Mouse (Mus musculus) MEL (cell line): ENCODE measurements around the gene Uggt2. TPM values are rescaled to one million over a fixed set of nuclear protein-coding genes. Genes with fewer than 3 reads are reported as not detected.

Experiments used
- DNase-seq: peaks from one replicate; pipeline ENCODE4 v3.0.0; 2011; ENCODE audit warnings: low read depth, low spot score
- H3K27ac ChIP-seq: 2 replicates; pipeline ENCODE4 v1.5.1; 2012; ENCODE audit warnings: low read depth, mild to moderate bottlenecking, control low read depth, low read length, moderate library complexity; ENCODE audit not compliant: control insufficient read depth
- H3K27me3 ChIP-seq, 2 experiments: fragments of 150-350 bp in 1 of 2; sonication (generic) in 1 of 2; 2 replicates each; pipeline ENCODE4 v1.6.1; 2012; ENCODE audit warnings: low read length in 2 of 2, mild to moderate bottlenecking in 2 of 2, improper control_type of control experiment in 1 of 2, moderate library complexity in 1 of 2; ENCODE audit not compliant: insufficient read depth in 2 of 2, control insufficient read depth in 1 of 2
- H3K36me3 ChIP-seq, 2 experiments: 2 replicates each; pipeline ENCODE4 v1.6.1; 2012 to 2014; ENCODE audit warnings: low read length in 2 of 2, improper control_type of control experiment in 1 of 2, inconsistent platforms in 1 of 2, mild to moderate bottlenecking in 1 of 2; ENCODE audit not compliant: insufficient read depth in 2 of 2, control insufficient read depth in 1 of 2
- H3K4me1 ChIP-seq, 2 experiments: fragments of 150-350 bp in 1 of 2; sonication (generic) in 1 of 2; 2 replicates each; pipeline ENCODE4 v1.6.1; 2012; ENCODE audit warnings: low read length in 2 of 2, improper control_type of control experiment in 1 of 2, mild to moderate bottlenecking in 1 of 2; ENCODE audit not compliant: insufficient read depth in 2 of 2, control insufficient read depth in 1 of 2
- H3K4me3 ChIP-seq, 2 experiments: fragments of 150-350 bp in 1 of 2; sonication (generic) in 1 of 2; 2 replicates each; pipeline ENCODE4 v1.5.1; 2012; ENCODE audit warnings: low read depth in 2 of 2, low read length in 2 of 2, mild to moderate bottlenecking in 2 of 2, moderate library complexity in 2 of 2, control low read depth in 1 of 2, improper control_type of control experiment in 1 of 2; ENCODE audit not compliant: control insufficient read depth in 1 of 2, insufficient read depth in 1 of 2
- H3K79me2 ChIP-seq: 2 replicates; pipeline ENCODE4 v1.6.1; 2012; ENCODE audit warnings: mild to moderate bottlenecking, low read length, moderate library complexity; ENCODE audit not compliant: control insufficient read depth, poor library complexity, insufficient read depth
- H3K9ac ChIP-seq: 2 replicates; pipeline ENCODE4 v1.6.1; 2012; ENCODE audit warnings: low read depth, mild to moderate bottlenecking, control low read depth, low read length, moderate library complexity; ENCODE audit not compliant: control insufficient read depth, poor library complexity, severe bottlenecking
- H3K9me3 ChIP-seq: fragments of 150-350 bp; sonication (generic); replicated peaks from 2 replicates; pipeline ENCODE4 v1.6.1; 2012; ENCODE audit warnings: mild to moderate bottlenecking, low read length, improper control_type of control experiment, moderate library complexity; ENCODE audit not compliant: insufficient read depth
- BHLHE40 ChIP-seq: IDR thresholded peaks from 2 replicates; pipeline ENCODE4 v1.6.1; 2012; ENCODE audit warnings: low read depth, mild to moderate bottlenecking, inconsistent platforms, low read length, improper control_type of control experiment, borderline replicate concordance
- CTCF ChIP-seq, 3 experiments: IDR thresholded peaks in 2 of 3; conservative IDR thresholded peaks in 1 of 3; 2 replicates each; pipeline ENCODE4 v1.5.1; 2011 to 2012; ENCODE audit warnings: low read length in 3 of 3, low read depth in 2 of 3, mild to moderate bottlenecking in 2 of 3, improper control_type of control experiment in 1 of 3, inconsistent platforms in 1 of 3, mixed read lengths in 1 of 3, moderate library complexity in 1 of 3; ENCODE audit not compliant: control insufficient read depth in 1 of 3, insufficient read depth in 1 of 3, poor library complexity in 1 of 3, severe bottlenecking in 1 of 3
- E2F4 ChIP-seq: IDR thresholded peaks from 2 replicates; pipeline ENCODE4 v1.6.1; 2011; ENCODE audit warnings: low read depth, low read length, improper control_type of control experiment, borderline replicate concordance
- MAX ChIP-seq: IDR thresholded peaks from 2 replicates; pipeline ENCODE4 v1.6.1; 2011; ENCODE audit warnings: low read length, improper control_type of control experiment
- MYB ChIP-seq: IDR thresholded peaks from 2 replicates; pipeline ENCODE4 v1.6.1; 2011; ENCODE audit warnings: mild to moderate bottlenecking, low read depth, low read length, improper control_type of control experiment
- MYC ChIP-seq: IDR thresholded peaks from 2 replicates; pipeline ENCODE4 v1.6.1; 2011; ENCODE audit warnings: low read depth, mild to moderate bottlenecking, low read length, improper control_type of control experiment, moderate library complexity
- POLR2AphosphoS2 ChIP-seq: IDR thresholded peaks from 2 replicates; pipeline ENCODE4 v1.6.1; 2011; ENCODE audit warnings: low read length, improper control_type of control experiment
- POLR2AphosphoS5 ChIP-seq: IDR thresholded peaks from 2 replicates; pipeline ENCODE4 v1.6.1; 2012; ENCODE audit warnings: low read depth, borderline replicate concordance, mild to moderate bottlenecking, inconsistent platforms, low read length, moderate library complexity, mixed read lengths
- RCOR1 ChIP-seq: IDR thresholded peaks from 2 replicates; pipeline ENCODE4 v1.6.1; 2012; ENCODE audit warnings: low read depth, mild to moderate bottlenecking, inconsistent platforms, low read length, improper control_type of control experiment
- SMC3 ChIP-seq: IDR thresholded peaks from 2 replicates; pipeline ENCODE4 v1.6.1; 2011; ENCODE audit warnings: low read depth, low read length, improper control_type of control experiment
- TBP ChIP-seq: IDR thresholded peaks from 2 replicates; pipeline ENCODE4 v1.8.0; 2011; ENCODE audit warnings: low read depth, low read length, improper control_type of control experiment
- TCF12 ChIP-seq: IDR thresholded peaks from 2 replicates; pipeline ENCODE4 v1.6.1; 2014; ENCODE audit warnings: low read depth, mild to moderate bottlenecking, inconsistent platforms, low read length, improper control_type of control experiment, moderate library complexity
- UBTF ChIP-seq: IDR thresholded peaks from 2 replicates; pipeline ENCODE4 v1.6.1; 2012; ENCODE audit warnings: low read depth, mild to moderate bottlenecking, inconsistent platforms, low read length, improper control_type of control experiment, moderate library complexity, borderline replicate concordance; ENCODE audit not compliant: insufficient read depth
- USF1 ChIP-seq: IDR thresholded peaks from 2 replicates; pipeline ENCODE4 v1.6.1; 2014; ENCODE audit warnings: low read depth, mild to moderate bottlenecking, inconsistent platforms, low read length, improper control_type of control experiment, moderate library complexity
- ZNF384 ChIP-seq: IDR thresholded peaks from 2 replicates; pipeline ENCODE4 v1.6.1; 2012; ENCODE audit warnings: low read depth, mild to moderate bottlenecking, inconsistent platforms, low read length, improper control_type of control experiment
- polyA plus RNA-seq, 2 experiments: library from polyadenylated mRNA; stranded (reverse) in 1 of 2; unstranded in 1 of 2; fragments of >175 nt in 1 of 2; fragments of >200 nt in 1 of 2; gene quantifications; 2 replicates each; pipeline versions ENCODE4 v1.2.1 to v1.2.4; 2012; ENCODE audit warnings: low replicate concordance in 2 of 2, low read depth in 1 of 2; ENCODE audit not compliant: insufficient read length in 2 of 2, insufficient read depth in 1 of 2, missing spikeins in 1 of 2
- total RNA-seq: library from RNA; depleted of rRNA; stranded (reverse); fragments of 300-350 nt; gene quantifications from 2 replicates; pipeline ENCODE4 v1.2.3, GENCODE M21; 2012

Uggt2 gene
- total and polyA plus RNA-seq, 3 experiments: 0.23 to 0.31 TPM; not detected in 1

DNA sequence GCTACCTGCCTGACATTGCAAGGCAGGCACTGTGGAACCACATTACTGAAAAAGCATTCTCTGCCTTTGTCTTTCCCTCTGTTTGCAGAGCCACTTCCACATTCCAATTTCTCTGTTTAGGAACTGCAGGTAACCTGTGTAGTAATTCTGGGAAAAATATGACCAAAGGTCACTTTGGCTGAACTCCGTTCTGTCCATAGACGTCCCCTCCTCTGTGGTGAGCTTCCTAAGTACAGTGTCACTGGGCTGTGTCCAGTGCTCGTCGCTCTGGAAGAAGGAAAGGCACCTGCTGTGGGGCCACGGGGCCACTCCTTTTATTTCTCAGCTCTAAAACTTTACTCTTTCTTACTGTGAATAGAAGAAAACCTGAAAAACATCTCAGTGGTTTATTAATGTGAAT lies 118.9 kb downstream of the Uggt2 start:
- TF ChIP-seq BHLHE40: no peak
- TF ChIP-seq RCOR1: no peak
- TF ChIP-seq SMC3: no peak
- no peak for TF ChIP-seq POLR2AphosphoS5
- no peak for TF ChIP-seq TCF12
- TF ChIP-seq CTCF (IDR thresholded peaks at IDR 0.05 in 2 of 3, conservative IDR thresholded peaks at IDR 0.05 in 1 of 3; ENCODE audit: control insufficient read depth in 1 of 3, insufficient read depth in 1 of 3, low read depth in 2 of 3, low read length in 3 of 3, poor library complexity in 1 of 3, severe bottlenecking in 1 of 3): no peak
- TF ChIP-seq ZNF384: no peak
- no peak for TF ChIP-seq MYC
- TF ChIP-seq POLR2AphosphoS2: no peak
- TF ChIP-seq USF1: no peak
- TF ChIP-seq MYB: no peak
- TF ChIP-seq MAX: no peak
- no peak for TF ChIP-seq E2F4
- TF ChIP-seq TBP: no peak
- no peak overlapping the region for H3K27ac ChIP-seq
- H3K79me2 ChIP-seq: no peaks in the 10 kb centered on the region
- no peak overlapping the region for H3K9ac ChIP-seq
- H3K4me1 ChIP-seq: no peaks in the 10 kb centered on the region
- DNase-seq: no peak
- H3K4me3 ChIP-seq: no peak overlapping the region
- no peaks in the 10 kb centered on the region for H3K27me3 ChIP-seq
- H3K9me3 ChIP-seq: no peaks in the 10 kb centered on the region
- no peaks in the 10 kb centered on the region for H3K36me3 ChIP-seq

- H3K9me3 ChIP-seq: no peaks in the 10 kb centered on the region
- H3K79me2 ChIP-seq: no peaks in the 10 kb centered on the region
- no peaks in the 10 kb centered on the region for H3K4me1 ChIP-seq
- H3K36me3 ChIP-seq: no peaks in the 10 kb centered on the region
- H3K4me3 ChIP-seq: no peak overlapping the region
- H3K9ac ChIP-seq: no peak overlapping the region
- DNase-seq: no peak
- TF ChIP-seq UBTF (no peak), BHLHE40 (no peak)
- H3K27me3 ChIP-seq: no peaks in the 10 kb centered on the region
- no peak overlapping the region for H3K27ac ChIP-seq
Observed at GRCm38 (mm10) chr14:118979571-118980325, 119.5 kb downstream of the Uggt2 start.
